ENCODE assay signal across 9 mouse cellular contexts in genomic region chr5:111578088-111578487, GRCm38 (mm10).
DNase-seq lines count a peak whose midpoint lies in the region; ATAC-seq lines count a peak whose summit lies in the region.
"Had no signal": no experiment of that assay in that cellular context is flagged by ENCODE, and none has a peak within 500 bp of the region (broad histone marks: within the 10 kb centered on the region; RNA-seq: fewer than 3 reads in every experiment).

No protein-coding gene starts in this region.

- H3K9me3 ChIP-seq in hindbrain, embryonic 10.5 days = no peaks in the 10 kb centered on the region
- no peaks in the 10 kb centered on the region for H3K9me3 ChIP-seq in hindbrain, embryonic 14.5 days (ENCODE audit: control insufficient read depth, low read length)
- H3K9me3 ChIP-seq in hindbrain, embryonic 11.5 days (ENCODE audit: control insufficient read depth, low read length) = no peaks in the 10 kb centered on the region
- H3K9me3 ChIP-seq in stomach, embryonic 16.5 days (replicated peaks; ENCODE audit: control insufficient read depth, low read length) = no peaks in the 10 kb centered on the region

- peaks cover 17% of the 10 kb centered on the region; the same call in 1 of the 2 replicates for H3K27me3 ChIP-seq in hindbrain, embryonic 10.5 days (ENCODE audit: insufficient read depth, poor library complexity, severe bottlenecking)
- H3K27me3 ChIP-seq in hindbrain, embryonic 14.5 days (ENCODE audit: control insufficient read depth, insufficient read depth, low read length) = no peaks in the 10 kb centered on the region
- no peaks in the 10 kb centered on the region for H3K27me3 ChIP-seq in hindbrain, embryonic 11.5 days (ENCODE audit: control insufficient read depth, insufficient read depth, low read length)
- H3K27me3 ChIP-seq in stomach, embryonic 16.5 days (ENCODE audit: control insufficient read depth, insufficient read depth, low read length) = 0 out of 2 replicates have a peak, but pooled peaks cover 3% of the 10 kb centered on the region

- no peak overlapping the region for H3K4me3 ChIP-seq in hindbrain, embryonic 10.5 days
- H3K4me3 ChIP-seq in hindbrain, embryonic 14.5 days (replicated peaks; ENCODE audit: low read length) = no peak overlapping the region
- H3K4me3 ChIP-seq in hindbrain, embryonic 11.5 days (ENCODE audit: low read depth, low read length) = no peak overlapping the region
- no peak overlapping the region for H3K4me3 ChIP-seq in stomach, embryonic 16.5 days (replicated peaks; ENCODE audit: low read length)

- no peaks in the 10 kb centered on the region for H3K36me3 ChIP-seq in hindbrain, embryonic 10.5 days
- no peaks in the 10 kb centered on the region for H3K36me3 ChIP-seq in hindbrain, embryonic 14.5 days (replicated peaks; ENCODE audit: control insufficient read depth, insufficient read depth)
- H3K36me3 ChIP-seq in hindbrain, embryonic 11.5 days (ENCODE audit: control insufficient read depth, insufficient read depth, low read length) = no peaks in the 10 kb centered on the region
- no peaks in the 10 kb centered on the region for H3K36me3 ChIP-seq in stomach, embryonic 16.5 days (ENCODE audit: control insufficient read depth, insufficient read depth, low read length)

- no peak for DNase-seq in hindbrain, embryonic 10.5 days (ENCODE audit: low spot score)
- DNase-seq in hindbrain, embryonic 14.5 days (ENCODE audit: low spot score) = no peak
- peak; percentile 48 for DNase-seq in retina, postnatal 1 day
- DNase-seq in retina, embryonic 14.5 days (ENCODE audit: low spot score) = no peak
- no peak for DNase-seq in hindbrain, embryonic 11.5 days (ENCODE audit: low spot score)
- DNase-seq in adrenal gland, postnatal 25 days = no peak
- DNase-seq in adrenal gland, adult 18-20 months (ENCODE audit: low spot score in 2 of 2) = no peak
- DNase-seq: thymus, postnatal 4 days had no signal

- peaks cover 98% of the 10 kb centered on the region for H3K4me1 ChIP-seq in hindbrain, embryonic 10.5 days (replicated peaks)
- H3K4me1 ChIP-seq in hindbrain, embryonic 14.5 days (replicated peaks; ENCODE audit: control insufficient read depth, insufficient read depth, low read length) = peaks cover 63% of the 10 kb centered on the region
- peaks cover 55% of the 10 kb centered on the region for H3K4me1 ChIP-seq in hindbrain, embryonic 11.5 days (replicated peaks; ENCODE audit: control insufficient read depth, insufficient read depth, low read length)
- H3K4me1 ChIP-seq in stomach, embryonic 16.5 days (ENCODE audit: control insufficient read depth, insufficient read depth, low read length) = peaks cover 65% of the 10 kb centered on the region

- no peak overlapping the region for H3K9ac ChIP-seq in hindbrain, embryonic 14.5 days
- no peak overlapping the region for H3K9ac ChIP-seq in hindbrain, embryonic 11.5 days (ENCODE audit: low read depth, low read length)
- H3K9ac ChIP-seq in stomach, embryonic 16.5 days (ENCODE audit: low read length) = no peak overlapping the region

- no peak overlapping the region for H3K4me2 ChIP-seq in hindbrain, embryonic 14.5 days (replicated peaks)
- H3K4me2 ChIP-seq in hindbrain, embryonic 11.5 days (replicated peaks; ENCODE audit: low read depth, low read length) = no peak overlapping the region
- H3K4me2 ChIP-seq in stomach, embryonic 16.5 days (ENCODE audit: low read depth, low read length) = no peak overlapping the region

- 21% methylated on average over 5 of the region's 5 CpGs for WGBS in hindbrain, embryonic 10.5 days
- 24% methylated on average over 5 of the region's 5 CpGs for WGBS in hindbrain, embryonic 14.5 days
- WGBS in hindbrain, embryonic 11.5 days = 19% methylated on average over 5 of the region's 5 CpGs
- 49% methylated on average over 5 of the region's 5 CpGs for WGBS in stomach, embryonic 16.5 days

- no peak for ATAC-seq in hindbrain, embryonic 14.5 days (ENCODE audit: low FRiP score)
- no peak for ATAC-seq in hindbrain, embryonic 11.5 days (ENCODE audit: low FRiP score)
- ATAC-seq in stomach, embryonic 16.5 days (ENCODE audit: insufficient read depth, low FRiP score) = peak; percentile 38; the same call in 1 of the 2 replicates

- peak overlapping the region; percentile 91 for H3K27ac ChIP-seq in hindbrain, embryonic 10.5 days
- no peak overlapping the region; the same call in 1 of the 2 replicates for H3K27ac ChIP-seq in hindbrain, embryonic 14.5 days
- H3K27ac ChIP-seq in hindbrain, embryonic 11.5 days (ENCODE audit: low read depth, low read length) = peak overlapping the region; percentile 49
- peak overlapping the region; percentile 87 for H3K27ac ChIP-seq in stomach, embryonic 16.5 days (ENCODE audit: low read length)
